Mouse (Mus musculus): ENCODE measurements around the gene Gbp8.
"Not testable (repeated sequence)": the region's sequence is repeated elsewhere in the genome, so short reads cannot be mapped to it uniquely, and the experiment has no call there.

DNA sequence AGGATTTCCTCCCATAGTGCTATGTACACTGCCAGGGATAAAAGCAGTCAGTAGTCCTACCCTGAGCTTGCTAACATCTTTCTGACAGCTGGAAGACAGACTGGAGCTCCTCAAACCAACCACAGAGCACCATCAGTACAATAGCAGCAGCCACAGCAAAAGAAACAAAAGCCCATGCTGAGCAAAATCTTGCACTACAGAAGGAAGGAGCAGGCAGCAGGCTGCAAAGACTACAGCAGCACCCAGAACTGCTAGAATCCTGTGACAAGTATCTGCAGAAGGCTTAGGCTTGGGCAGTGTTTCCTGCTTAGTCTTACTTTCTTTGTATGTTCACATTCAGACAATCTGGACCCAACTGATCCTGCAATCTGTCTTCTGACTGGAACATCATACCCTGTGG is 71.0 kb downstream of the Gbp8 start:
- not testable (repeated sequence) for TF ChIP-seq MAX (IDR thresholded peaks at IDR 0.05; ENCODE audit: low read depth); CEBPB (IDR thresholded peaks at IDR 0.05; ENCODE audit: insufficient read depth, poor library complexity, severe bottlenecking); POLR2A (IDR thresholded peaks at IDR 0.05; ENCODE audit: insufficient read length, low read depth); TCF12 (IDR thresholded peaks at IDR 0.05; ENCODE audit: insufficient read depth, poor library complexity, severe bottlenecking); E2F4 (IDR thresholded peaks at IDR 0.05; ENCODE audit: insufficient read depth); USF1 (IDR thresholded peaks at IDR 0.05; ENCODE audit: low read depth); TCF3 (IDR thresholded peaks at IDR 0.05; ENCODE audit: insufficient read length, low read depth); POLR2AphosphoS2 (IDR thresholded peaks at IDR 0.05; ENCODE audit: insufficient read length, low read depth)

All from myocyte (in vitro differentiated cells).